Mouse (Mus musculus) cerebellum, adult 2 months (tissue): ENCODE data around the gene Catip. TPM values are rescaled to one million over a fixed set of nuclear protein-coding genes. Genes with fewer than 3 reads are reported as not detected.
"Not testable (repeated sequence)": the region's sequence is repeated elsewhere in the genome, so short reads cannot be mapped to it uniquely, and the experiment has no call there.

Source experiments
- DNase-seq, 2 experiments: peaks; one replicate each; pipeline ENCODE4 v3.0.0; 2021
- H3K27ac ChIP-seq: fragments of 200-500 bp; 2 replicates; pipeline ENCODE4 v1.5.1; 2012; ENCODE audit warnings: low read length, control low read depth, inconsistent platforms; ENCODE audit not compliant: insufficient read depth
- H3K27me3 ChIP-seq: fragments of 200-500 bp; 2 replicates; pipeline ENCODE4 v1.6.1; 2012; ENCODE audit warnings: inconsistent platforms, mild to moderate bottlenecking, low read length, moderate library complexity; ENCODE audit not compliant: control insufficient read depth, insufficient read depth
- H3K4me1 ChIP-seq: fragments of 200-500 bp; 2 replicates; pipeline ENCODE4 v1.6.1; 2011; ENCODE audit warnings: low read length; ENCODE audit not compliant: control insufficient read depth, insufficient read depth
- H3K4me3 ChIP-seq: fragments of 200-500 bp; replicated peaks from 2 replicates; pipeline ENCODE3; 2011; ENCODE audit warnings: mild to moderate bottlenecking, low read depth, low read length, control low read depth; ENCODE audit not compliant: insufficient read depth
- CTCF ChIP-seq: fragments of 200-500 bp; IDR thresholded peaks from 2 replicates; pipeline ENCODE4 v1.5.1; 2011; ENCODE audit warnings: low read depth, mild to moderate bottlenecking, control low read depth, low read length, moderate library complexity, borderline replicate concordance; ENCODE audit not compliant: insufficient read depth
- POLR2A ChIP-seq: fragments of 200-500 bp; IDR thresholded peaks from 2 replicates; pipeline ENCODE4 v1.6.1; 2011; ENCODE audit warnings: low read length, control low read depth, borderline replicate concordance; ENCODE audit not compliant: insufficient read depth
- WGBS: fragments of 180-500 bp; shearing (Covaris S2); methylation state at CpG from one replicate; pipeline ENCODE4 v1.1.7; 2018; 5-methylcytosine and 5-hydroxymethylcytosine counted together
- polyA plus RNA-seq: library from polyadenylated mRNA; depleted of rRNA; stranded (reverse); fragments of >200 nt; gene quantifications from 2 replicates; pipeline ENCODE4 v1.2.3, GENCODE M21; 2012

The Catip gene
- polyA plus RNA-seq, 1 experiment: 2.1 TPM

DNA sequence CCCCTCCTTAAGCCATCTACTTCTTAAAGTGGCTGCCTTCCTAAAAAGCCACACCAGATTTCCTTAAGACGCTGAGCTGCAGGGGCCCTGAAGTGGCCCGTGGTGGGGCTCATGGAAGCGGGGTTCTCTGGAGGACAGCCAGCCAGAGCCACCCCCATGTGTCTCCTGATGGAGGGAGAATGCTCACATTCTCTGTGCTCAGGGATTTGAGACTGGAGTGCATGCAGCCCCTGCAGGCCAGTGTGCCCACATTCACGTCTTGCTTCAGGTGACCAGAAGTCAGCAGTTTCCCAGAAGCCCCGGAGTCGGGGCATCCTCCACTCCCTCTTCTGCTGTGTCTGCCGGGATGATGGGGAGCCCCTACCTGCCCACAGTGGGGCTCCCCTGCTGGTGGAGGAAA lies 31.1 kb downstream of the Catip start:
- Histone ChIP-seq H3K27me3 (no peaks in the 10 kb centered on the region), H3K27ac (no peak overlapping the region), H3K4me3 (peak overlapping the region; percentile 23), H3K4me1 (no peaks in the 10 kb centered on the region)
- WGBS: 21% methylated on average over 7 of the region's 7 CpGs
- no peak for TF ChIP-seq POLR2A
- TF ChIP-seq CTCF: no peak
- DNase-seq: peak in 1 of 2 experiments; percentile 34

DNA sequence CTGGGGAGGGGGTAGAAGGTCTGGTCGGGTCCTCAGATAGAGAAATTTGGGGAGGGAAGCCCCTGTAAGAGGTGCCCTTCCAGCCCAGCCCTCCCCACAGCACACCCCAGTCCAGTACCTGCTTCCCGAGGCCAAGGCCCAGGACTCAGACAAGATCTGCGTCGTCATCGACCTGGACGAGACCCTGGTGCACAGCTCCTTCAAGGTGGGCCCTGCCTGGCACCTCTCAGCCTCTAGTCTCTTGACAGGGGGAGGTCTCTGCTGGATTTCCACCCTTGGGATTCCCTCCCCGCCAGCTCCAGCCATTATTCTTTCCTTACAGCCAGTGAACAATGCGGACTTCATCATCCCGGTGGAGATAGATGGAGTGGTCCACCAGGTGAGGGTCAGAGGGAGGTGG lies 31.8 kb downstream of the Catip start:
- WGBS: 84% methylated on average over 9 of the region's 9 CpGs
- Histone ChIP-seq H3K4me3 (no peak overlapping the region), H3K27ac (no peak overlapping the region), H3K27me3 (no peaks in the 10 kb centered on the region), H3K4me1 (no peaks in the 10 kb centered on the region)
- DNase-seq: no peak
- TF ChIP-seq CTCF: no peak
- no peak for TF ChIP-seq POLR2A

DNA sequence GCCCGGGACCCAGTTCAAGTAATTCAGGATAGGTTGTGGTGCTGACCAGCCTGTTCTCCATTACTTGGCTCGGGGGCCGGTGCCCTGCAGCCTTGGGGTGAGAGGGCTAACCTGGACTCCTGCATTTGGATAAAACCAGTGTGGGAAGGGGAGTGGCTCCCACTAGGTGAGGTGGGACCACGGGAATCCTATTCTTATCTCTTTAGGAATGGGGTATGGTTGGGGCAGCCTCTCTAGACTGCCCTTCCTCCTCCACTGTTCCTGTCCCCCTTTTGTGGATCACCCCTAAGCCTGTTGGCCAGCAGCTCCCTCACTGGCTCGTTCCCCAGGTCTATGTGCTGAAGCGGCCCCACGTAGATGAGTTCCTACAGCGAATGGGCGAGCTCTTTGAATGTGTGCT lies 32.4 kb downstream of the Catip start:
- H3K27me3 ChIP-seq: no peaks in the 10 kb centered on the region
- WGBS: 83% methylated on average over 9 of the region's 9 CpGs
- no peaks in the 10 kb centered on the region for H3K4me1 ChIP-seq
- no peak for TF ChIP-seq POLR2A
- TF ChIP-seq CTCF: no peak
- no peak for DNase-seq
- H3K4me3 ChIP-seq: no peak overlapping the region
- H3K27ac ChIP-seq: no peak overlapping the region

DNA sequence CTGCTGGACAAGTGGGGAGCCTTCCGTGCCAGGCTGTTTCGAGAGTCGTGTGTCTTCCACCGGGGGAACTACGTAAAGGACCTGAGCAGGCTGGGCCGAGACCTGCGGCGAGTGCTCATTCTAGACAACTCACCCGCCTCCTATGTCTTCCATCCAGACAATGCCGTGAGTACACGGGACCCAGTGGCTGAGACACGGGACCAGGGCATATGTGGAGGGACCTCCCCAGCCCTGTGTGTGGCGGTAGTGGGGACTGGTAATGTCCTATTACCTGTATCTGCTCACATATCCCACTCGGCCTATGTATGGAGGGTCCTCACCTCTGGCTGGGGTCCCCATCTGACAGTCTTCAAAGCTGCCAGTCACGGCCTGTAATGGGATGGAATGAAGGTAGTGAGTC lies 33.0 kb downstream of the Catip start:
- no peaks in the 10 kb centered on the region for H3K4me1 ChIP-seq
- no peak for TF ChIP-seq POLR2A
- 86% methylated on average over 15 of the region's 15 CpGs for WGBS

DNA sequence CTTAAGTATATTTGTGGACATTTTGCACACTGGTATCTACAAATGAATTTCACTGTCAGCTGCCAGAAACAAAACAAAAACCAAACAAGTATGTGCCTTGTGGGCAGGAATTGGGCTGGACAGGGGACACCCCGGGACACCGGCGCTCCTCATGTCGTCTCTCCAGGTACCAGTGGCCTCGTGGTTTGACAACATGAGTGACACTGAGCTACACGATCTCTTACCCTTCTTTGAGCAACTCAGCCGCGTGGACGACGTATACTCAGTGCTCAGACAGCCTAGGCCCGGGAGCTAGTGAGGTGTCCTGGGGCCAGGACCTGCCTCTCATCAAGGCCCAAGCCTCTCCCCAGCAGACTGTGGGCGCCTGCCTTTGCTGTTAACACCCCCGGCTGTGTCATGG lies 33.4 kb downstream of the Catip start:
- H3K4me3 ChIP-seq: no peak overlapping the region
- 77% methylated on average over 13 of the region's 13 CpGs for WGBS
- DNase-seq: peak in 1 of 2 experiments; percentile 18
- H3K27me3 ChIP-seq: no peaks in the 10 kb centered on the region
- no peak for TF ChIP-seq POLR2A
- TF ChIP-seq CTCF: no peak
- no peak overlapping the region for H3K27ac ChIP-seq
- no peaks in the 10 kb centered on the region for H3K4me1 ChIP-seq

More for the DNA sequence above, 33.0 kb downstream of the Catip start:
- no peak overlapping the region for H3K4me3 ChIP-seq
- no peak overlapping the region for H3K27ac ChIP-seq
- H3K27me3 ChIP-seq: no peaks in the 10 kb centered on the region
- DNase-seq: no peak

DNA sequence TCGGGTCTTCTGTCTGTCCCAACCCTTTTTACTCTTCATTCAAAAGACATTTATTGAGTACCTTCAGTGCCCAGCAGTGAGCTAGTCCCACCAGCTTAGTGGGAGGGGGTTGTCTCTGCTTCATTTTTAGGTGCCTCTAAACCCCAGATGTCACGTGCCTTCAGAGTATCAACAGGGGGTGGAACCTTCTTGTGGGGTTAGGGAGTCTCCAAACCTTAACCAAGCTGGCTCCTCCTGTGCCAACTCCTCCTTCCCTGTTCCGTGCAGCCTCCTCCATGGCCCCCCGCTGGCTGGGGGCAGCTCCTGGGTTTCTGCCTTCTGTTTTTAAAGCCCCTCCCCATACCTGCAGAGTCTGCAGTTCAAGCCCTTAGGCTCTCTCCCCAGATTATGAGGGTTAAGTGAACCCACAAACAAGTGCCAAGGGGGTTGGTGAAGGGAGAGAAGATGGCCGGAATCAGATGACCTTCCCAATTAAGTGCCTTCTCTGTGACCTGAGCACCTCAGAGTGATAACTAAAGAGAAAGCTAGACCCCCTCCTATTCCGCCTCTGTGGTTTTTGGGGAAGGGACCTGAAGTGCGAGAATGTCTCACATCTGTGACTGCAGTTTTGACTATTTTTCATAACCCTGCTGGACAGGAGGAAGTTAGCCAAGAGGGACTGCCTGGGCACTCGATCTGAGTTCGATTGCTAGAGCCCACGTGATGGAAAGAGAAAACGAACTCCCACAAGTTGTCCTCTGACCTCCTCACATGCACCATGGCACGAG lies 34.7 kb downstream of the Catip start:
- not testable (repeated sequence) for H3K4me1 ChIP-seq, DNase-seq, H3K27me3 ChIP-seq, H3K27ac ChIP-seq
- 13% methylated on average over 12 of the region's 12 CpGs for WGBS
- peak overlapping the region; percentile 94 for H3K4me3 ChIP-seq

DNA sequence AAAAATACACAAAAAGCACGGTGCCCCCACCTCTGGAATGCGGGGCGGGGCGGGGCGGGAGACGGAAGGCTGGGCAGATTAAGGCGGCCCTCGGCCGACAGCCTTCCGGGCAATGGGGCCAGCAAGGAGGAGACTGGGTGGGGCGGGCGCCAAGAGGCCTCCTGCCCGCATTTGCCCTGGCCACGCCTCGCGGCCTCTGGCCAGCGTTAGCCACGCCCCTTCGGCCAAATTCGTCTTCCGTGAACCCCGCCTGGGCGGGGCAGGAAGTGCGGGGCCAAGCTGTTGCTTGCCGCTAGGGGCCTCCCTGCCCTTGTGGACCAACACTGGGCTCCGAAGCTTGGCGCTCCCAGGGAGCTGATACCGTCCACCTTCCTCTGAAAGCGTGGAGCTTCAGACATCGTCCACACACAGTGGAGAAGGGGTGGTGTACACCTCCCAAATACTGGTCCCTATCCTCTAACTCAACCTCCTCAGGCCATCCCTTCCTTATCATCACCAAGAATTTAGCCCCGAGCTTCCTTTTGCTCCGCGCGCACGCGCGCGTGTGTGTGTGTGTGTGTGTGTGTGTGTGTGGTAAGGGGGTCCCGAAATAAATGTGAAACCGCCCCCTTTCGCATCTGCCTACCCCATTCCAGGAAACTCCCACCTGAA lies 35.5 kb downstream of the Catip start:
- under 1% methylated on average over 41 of the region's 41 CpGs for WGBS
- Histone ChIP-seq H3K4me1 (no peaks in the 10 kb centered on the region), H3K27ac (peak overlapping the region; percentile 90), H3K27me3 (no peaks in the 10 kb centered on the region), H3K4me3 (peak overlapping the region; percentile 94)
- TF ChIP-seq CTCF (peak; percentile 72), POLR2A (peak; percentile 82; the same call in 1 of the 2 replicates)
- peak; percentile 95 to 96 for DNase-seq

DNA sequence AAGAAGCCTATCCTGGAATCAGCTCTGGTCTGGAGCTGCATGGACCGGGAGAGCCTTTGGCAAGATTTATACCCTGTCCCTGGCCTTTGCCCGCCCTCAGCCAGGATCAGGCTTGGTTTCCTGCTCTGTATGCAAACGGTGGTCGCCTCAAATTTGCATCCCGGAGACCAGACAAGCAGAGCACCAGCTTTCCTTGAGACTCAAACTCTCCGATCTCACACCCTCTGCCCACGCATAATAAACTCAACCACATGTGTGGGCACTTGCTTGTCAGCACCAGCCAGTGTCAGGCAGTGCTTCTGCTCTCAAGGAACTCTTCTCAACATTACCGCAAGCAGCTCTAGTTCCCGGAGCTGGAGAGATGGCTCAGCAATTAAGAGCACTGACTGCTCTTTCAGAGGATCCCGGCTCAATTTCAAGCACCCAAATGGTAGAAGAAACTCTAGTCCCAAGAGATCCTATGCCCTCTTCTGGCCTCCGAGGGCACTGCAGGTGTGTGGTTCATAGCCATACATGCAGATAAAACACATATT lies 36.1 kb downstream of the Catip start:
- peak overlapping the region; percentile 94 for H3K4me3 ChIP-seq
- peak overlapping the region; percentile 90 for H3K27ac ChIP-seq
- TF ChIP-seq POLR2A (no peak), CTCF (peak; percentile 52; the same call in 1 of the 2 replicates)
- 3% methylated on average over 11 of the region's 11 CpGs for WGBS
- H3K27me3 ChIP-seq: no peaks in the 10 kb centered on the region
- no peaks in the 10 kb centered on the region for H3K4me1 ChIP-seq
- DNase-seq: peak; percentile 70 to 77

DNA sequence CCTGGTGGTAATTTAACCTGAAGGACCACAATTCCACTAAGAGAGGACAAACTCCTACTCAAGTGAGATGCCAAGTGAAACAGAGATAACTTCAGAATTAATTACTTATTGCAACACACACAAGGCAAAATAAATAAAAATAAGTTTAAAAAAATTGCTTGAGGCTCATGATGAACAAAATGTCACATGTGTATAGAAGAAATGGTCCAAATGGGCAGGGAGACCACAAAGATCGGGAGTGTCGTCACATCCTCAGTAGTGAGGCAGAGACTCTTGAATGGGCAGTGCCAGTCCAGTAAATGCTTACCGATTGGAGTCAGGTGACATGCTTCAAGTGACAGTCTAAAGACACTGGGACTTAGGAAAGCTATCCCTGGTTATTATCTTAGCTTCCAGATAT lies 38.6 kb downstream of the Catip start:
- no peak for DNase-seq
- no peak overlapping the region for H3K4me3 ChIP-seq
- no peaks in the 10 kb centered on the region for H3K27me3 ChIP-seq
- no peak for TF ChIP-seq CTCF
- no peak for TF ChIP-seq POLR2A
- no peaks in the 10 kb centered on the region for H3K4me1 ChIP-seq
- no peak overlapping the region for H3K27ac ChIP-seq
- 81% methylated on average over 3 of the region's 3 CpGs for WGBS
